Mouse (Mus musculus): ENCODE measurements at regions not wholly inside any gene's neighbourhood (a gene's known extent, or its start where the extent isn't known, plus 50 kb on each side); places are given as distances from the start of the nearest gene placed in this dataset.

GRCm38 (mm10) chr12:94584309-94584708 is 1107.7 kb upstream of the Flrt2 start:
- TF ChIP-seq POLR2A (IDR thresholded peaks at IDR 0.05; ENCODE audit: extremely low read depth, insufficient read depth, low read length), result no peak
- no peak for TF ChIP-seq CTCF (IDR thresholded peaks at IDR 0.05; ENCODE audit: low read depth, low read length)
